Mouse (Mus musculus) heart, postnatal 0 days (tissue): Measurements from ENCODE around the gene Upb1.

Experiments
- CTCF ChIP-seq: IDR thresholded peaks from 2 replicates; pipeline ENCODE4 v1.5.1; 2016; ENCODE audit warnings: antibody characterized with exemption, control low read depth, low read depth
- EP300 ChIP-seq: IDR thresholded peaks from 2 replicates; pipeline ENCODE4 v1.6.1; 2016; ENCODE audit warnings: antibody characterized with exemption, low read depth

DNA sequence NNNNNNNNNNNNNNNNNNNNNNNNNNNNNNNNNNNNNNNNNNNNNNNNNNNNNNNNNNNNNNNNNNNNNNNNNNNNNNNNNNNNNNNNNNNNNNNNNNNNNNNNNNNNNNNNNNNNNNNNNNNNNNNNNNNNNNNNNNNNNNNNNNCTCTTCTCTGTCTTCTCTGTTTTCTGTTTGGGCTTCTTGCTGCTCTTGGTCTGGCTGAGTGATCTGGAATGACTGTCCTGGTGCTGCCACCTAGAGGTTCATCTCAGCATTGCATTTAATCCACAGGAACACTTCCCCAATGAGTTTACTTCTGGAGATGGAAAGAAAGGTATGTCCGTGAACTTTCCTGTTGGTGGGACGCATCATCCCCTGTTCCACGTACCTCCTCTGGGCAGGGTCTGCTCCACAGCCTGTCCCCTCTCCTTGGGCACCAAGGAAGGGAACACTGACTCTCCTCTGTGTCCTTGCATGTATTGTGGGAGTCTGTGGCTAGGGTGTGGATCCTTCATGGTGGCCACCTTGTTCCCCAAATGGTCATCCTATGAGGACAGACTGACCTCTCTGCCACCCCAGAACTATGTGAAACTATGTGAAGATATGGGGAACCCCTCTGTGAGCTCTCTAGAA lies 35.8 kb downstream of the Upb1 start:
- peak; percentile 96 for TF ChIP-seq CTCF
- no peak for TF ChIP-seq EP300
